Mouse (Mus musculus) telencephalon, adult 2 months (tissue): Measurements from ENCODE around the gene Fads6.

Experiments
- DNase-seq: peaks from one replicate; pipeline ENCODE4 v3.0.0-alpha.2; 2011; ENCODE audit warnings: low read depth, low spot score

The Fads6 gene

DNA sequence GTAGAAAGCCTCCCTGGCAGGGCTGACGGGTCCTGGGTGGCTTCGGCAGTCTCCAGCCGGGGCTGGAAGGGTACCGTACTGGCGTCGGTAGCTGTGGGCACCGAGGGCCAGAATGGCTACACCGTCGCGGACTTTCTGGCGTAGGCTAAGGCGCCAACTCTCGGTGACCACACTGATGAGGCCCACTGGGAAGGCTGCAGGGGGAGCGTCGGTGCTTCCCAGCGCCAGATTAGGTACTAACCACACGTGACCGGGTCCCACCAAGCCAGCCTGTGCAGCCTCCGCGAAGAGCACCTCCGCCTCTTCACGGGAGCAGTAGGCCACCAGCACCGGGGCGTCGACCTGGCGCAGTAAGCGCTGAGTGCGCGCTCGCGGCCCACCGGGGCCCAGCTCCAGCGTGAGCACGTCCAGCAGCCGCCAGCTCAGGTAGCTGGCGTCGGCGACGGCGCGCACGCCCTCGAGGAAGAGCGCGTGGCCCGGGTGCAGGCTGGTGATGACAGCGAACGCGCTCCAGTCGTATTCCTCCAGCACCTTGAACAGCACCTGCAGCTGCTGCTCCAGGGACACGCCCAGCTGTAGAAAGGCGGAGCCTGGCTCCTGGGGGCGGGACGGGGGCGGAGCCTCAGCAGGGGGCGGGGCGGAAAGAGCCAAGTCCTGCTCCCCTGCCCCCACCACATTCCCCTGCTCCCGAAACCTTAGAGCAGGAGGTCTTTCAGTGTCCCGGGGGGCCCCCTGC, 39.5 kb downstream of the Fads6 start:
- no peak for DNase-seq

DNA sequence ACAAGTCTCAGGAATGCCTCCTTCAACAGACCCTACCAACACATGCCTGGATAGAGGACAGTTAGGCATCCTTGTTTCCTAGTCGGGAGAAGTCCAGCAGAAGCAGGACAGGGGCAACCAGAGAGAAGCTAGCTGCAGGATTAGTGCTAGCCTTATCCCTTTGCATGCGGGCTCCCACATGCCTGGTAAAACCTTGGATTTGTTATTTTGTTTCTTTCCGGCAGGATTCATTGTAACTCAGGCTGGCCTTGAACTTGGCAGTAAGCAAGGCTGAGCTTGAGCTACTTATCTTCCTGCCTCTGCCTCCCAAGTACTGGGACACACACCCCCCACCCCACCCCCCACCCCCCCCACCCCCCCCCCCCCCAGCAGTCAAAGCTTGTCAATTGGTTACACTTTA, 46.2 kb downstream of the Fads6 start:
- DNase-seq = no peak

DNA sequence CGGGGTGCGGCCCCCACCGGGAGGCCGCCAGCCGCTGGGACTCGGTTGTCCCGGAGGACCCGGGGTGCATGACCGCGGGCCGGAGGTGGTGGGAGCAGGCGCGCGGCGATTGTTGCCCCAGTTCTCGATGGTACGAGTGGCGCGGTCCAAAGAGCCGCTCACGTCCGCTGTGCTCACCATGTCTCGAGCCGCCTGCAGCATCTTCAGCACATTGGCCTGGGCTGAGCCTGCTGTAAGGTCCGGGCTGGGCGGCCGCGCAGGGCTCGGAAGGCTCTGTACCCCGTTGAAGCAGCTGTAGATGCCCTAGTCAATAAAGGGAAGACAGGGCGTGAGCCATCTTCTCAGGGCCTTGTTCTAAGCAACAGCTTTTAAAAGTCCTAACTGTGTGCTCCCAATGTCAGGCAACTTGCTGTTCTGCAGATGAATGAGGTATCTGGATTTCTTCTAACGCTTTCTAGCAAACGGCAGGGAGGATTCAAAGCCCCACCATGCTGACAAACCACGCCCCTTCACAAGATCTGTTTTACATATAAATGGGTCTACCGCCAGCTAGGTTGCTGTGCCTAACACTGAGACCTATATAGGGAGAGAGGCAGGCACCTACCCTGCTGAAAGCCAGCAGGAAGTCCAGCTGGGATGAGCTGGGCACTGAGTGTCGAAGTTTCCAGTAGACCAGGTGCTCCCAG, 46.9 kb downstream of the Fads6 start:
- DNase-seq = no peak

DNA sequence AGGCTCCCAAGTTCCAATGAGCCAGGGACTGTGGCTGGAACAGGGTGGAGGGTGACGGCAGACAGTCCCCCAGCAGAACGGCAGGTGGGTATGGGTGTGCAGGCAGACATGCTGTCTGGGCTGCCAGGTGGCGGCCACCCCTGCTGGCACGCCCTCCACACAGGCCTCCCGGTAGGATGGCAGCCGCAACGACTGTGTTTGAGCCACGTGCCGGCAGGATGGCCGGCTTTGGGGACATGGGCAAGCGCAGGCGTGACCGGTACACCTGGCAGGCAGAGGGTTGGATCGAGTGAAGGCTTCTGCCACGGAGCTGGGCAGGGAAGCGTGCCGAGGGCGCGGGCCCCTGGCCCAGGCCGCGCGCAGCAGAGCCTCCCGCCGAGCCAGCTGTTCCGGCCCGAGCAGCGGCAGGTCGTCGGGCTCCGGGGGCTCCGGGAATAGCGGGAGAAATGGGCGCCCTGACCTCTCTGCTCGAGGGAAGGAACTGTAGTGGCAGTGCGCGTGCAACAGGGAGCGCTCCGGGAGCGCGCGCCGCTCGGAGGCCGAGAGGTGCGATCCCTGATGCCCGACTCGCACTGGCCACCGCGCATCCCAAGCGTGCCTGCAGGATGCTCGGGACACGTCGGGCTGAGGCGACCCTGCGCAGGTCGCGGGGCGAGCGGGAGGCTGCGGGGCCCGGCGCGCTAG, 47.6 kb downstream of the Fads6 start:
- no peak for DNase-seq

DNA sequence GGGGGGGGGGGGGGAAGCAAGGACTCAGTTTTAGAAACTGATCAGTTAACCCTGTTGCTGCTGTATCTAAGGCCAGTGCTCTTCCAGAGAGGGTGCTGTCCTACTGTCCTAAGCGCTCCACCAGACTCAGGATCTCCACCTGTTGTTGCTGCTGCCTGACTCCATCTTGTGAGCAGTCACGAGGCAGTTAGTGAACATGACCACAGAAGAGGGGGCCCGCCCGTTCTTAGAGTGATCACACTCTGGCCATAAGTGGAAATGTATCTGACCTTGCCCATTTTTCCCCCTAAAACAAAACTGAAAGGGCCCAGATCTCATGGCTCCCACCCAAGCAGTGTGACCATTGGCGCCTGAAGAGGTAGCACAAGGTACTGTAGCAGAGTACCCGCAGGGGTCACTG, 49.5 kb downstream of the Fads6 start:
- DNase-seq = no peak

DNA sequence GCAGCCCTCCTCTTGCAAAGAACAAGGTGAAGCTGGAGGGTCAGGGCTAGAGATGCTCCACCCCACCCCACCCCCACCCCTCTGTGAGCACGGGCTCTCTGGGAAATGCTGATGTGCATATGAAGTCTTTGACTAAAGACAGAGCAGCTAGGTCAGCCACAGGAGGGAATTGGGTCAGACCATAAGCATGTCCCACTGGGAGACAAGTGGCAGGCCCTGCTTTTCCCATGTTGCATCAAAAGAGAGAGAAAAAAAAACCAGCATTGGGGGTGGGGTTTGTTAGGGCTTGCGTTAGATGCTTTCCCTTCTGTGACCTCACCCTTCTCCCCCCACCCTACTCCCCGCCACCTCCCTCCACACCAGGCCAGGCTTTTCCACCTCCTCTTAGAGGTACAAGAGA, 50.2 kb downstream of the Fads6 start:
- DNase-seq = no peak

DNA sequence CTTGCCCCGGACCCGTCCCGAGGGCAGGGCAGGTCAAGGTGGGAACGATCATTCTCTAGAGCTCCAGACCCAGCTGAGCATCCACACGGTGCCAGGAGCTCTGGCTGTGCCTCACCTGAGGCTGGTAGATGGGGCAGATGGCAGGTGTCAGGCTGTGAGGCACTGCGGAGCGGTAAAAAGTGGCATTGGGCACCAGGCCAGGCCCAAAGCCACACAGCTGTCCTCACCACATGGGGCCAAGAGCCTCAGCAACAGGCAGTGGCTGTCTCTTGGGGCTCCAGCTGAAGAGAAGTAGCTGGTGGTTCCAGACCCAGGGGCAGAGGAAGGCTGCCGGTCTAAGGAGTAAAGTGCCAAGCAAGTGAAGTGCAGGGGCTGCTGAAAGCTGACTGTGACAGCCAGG, 51.1 kb downstream of the Fads6 start:
- no peak for DNase-seq

DNA sequence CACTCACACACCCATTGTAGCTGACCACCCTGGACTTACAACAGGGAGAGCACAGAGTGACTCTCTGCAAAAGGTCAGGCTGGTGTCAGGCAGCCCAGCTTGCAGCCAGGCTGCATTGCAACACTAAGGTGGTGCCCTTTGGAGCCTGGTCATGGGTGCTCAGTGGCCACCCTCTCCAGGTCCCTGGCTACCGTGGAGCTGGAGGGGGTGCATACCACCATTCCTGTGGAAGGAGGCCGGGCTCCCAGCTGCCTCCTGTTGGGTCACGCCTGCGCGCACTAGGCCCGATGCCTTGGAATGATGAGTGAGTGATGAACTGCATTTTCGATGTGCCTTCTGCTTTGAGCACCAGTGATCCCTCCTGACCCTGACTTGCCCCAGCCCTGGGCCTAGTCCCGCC, 52.6 kb downstream of the Fads6 start:
- DNase-seq = no peak

DNA sequence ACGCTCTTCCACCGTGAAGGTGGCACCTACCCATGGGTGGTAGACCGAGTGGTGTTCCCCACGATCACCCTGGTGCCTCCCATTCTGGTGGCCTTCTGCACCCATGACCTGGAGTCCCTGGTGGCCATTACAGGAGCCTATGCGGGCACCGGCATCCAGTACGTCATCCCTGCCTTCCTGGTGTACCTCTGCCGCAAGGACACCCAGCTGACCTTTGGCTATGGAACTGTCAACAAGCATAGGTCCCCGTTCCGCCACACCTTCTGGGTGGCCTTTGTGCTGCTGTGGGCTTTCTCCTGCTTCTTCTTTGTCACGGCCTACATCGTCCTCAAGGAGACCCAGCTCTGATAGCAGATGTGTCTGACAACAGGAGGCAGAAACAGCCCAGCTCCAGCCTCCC, 53.7 kb downstream of the Fads6 start:
- DNase-seq = no peak

DNA sequence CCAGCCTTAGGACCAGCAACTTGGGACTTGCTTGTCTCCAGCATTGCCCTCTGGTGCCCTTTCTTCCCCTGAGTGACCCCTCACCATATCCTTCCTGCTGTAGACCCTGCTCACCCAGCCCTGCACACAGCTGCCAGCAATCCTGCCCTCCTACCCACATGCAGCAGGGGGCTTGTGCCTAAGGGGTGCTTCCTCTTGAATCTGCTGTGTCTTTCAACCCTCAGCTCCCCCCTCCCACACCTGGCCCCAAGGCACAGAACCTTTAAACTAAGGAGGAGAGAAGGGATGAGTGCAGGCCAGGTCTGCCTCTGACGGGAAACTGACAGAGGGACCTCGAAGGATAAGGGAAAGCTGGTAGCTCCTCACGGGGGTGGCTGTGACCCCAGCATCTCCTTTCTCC, 54.7 kb downstream of the Fads6 start:
- DNase-seq = no peak

DNA sequence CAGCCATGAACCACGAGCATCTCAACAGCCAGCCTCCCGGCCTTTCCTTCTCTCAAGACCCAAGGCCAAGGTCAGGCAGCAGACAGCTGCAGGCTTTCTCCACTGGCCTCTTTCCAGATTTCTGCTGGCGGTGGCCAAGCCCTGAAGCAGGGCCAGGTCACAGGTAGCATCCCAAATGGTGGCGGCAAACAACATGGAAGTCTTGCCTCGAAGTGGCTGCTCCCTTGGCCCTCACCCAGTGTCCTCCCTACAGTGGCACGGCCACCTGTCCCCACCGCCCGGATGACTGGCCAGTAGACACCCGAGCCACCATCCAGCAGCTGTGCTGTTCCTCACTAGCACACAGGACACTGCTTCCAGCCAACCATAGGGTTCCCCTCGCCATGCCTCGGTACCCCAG, 56.1 kb downstream of the Fads6 start:
- DNase-seq = no peak

DNA sequence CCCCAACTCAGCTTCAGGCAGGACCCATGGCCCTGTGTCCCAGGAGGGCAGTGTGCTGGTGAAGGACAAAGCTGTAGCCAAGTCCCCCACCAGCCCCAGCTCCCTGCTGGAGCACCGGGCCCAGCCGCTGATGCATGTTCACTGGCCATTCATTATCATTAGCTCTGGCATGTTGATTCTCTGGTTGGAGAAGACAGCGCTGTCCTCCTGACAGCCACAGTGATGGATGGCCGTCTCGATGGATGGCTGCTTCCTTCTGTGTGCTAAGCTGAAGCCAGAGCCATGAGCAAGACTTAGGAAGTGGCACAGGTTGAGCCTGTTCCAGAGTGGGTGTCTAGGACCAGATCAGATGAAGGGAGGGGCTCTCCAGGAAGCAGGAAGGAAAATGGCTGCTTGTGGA, 60.9 kb downstream of the Fads6 start:
- DNase-seq = no peak

DNA sequence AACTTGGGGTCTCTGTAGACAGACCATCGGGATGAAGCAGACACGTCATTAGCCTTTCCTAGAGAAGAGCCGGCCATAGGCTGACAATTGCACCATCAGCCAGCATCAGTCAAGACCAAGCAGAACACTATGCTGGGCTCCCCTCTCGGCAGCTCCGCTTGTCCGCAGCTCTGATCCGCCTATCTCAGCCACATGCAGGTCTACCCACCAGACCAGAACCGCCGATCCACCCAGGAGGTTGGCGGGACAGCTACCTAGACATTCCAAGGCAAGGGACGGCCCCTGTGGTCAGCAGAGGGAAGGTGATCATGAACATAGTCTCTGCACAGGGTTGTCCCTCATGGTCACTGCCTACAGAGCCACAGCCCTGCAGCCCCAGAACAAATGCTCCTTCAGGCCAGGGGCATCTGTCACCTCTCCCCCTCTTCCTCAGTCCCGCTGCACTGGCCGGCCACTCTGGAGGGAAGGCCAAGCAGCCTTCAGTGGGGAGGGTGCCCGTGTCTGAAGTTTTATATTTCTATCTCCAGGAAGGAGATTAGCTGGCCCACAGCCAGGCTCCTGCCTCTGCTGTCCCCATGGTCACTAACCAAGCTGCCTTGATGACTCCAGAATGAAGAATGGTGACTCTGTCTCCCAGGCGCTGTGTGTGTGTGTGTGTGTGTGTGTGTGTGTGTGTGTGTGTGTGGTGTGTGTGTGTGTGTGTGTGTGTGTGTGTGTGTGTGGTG, 63.0 kb downstream of the Fads6 start:
- no peak for DNase-seq

DNA sequence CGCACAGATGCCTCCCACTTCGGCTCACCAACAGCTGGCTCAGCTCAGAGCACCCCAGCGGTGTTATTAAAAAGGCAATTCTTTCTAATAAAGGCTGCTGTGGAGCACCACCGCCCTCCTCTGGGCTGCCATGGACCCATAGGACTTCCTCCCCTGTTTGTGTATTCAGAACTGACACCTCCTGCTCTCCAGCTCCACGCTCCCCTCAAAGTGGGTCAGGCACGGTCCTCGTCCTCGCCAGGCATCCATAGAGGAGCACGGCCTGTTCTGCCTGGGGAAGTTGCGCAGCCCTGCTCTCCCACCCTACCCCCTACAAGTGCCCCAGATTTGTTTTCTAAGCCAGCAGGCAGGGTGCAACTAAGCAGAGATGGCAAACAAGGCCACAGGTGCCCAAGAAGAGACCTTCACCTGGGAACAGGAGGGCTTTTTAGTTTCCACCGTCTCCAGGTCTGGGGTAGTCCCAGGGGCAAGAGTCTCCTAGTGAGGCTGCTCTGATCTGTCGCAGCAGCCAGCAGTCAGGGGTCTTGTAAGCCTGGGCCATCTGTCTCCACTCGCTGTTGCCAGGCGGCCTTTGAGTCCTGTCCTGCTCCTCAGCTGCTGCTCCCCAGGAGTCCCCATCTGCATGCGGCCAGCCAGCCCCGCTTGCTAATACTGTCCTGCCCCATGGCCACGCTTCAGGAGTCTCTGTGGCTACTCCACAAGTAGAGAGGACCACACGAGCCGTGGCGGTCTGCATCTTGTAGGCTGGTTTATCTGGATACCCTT, 63.8 kb downstream of the Fads6 start:
- no peak for DNase-seq

DNA sequence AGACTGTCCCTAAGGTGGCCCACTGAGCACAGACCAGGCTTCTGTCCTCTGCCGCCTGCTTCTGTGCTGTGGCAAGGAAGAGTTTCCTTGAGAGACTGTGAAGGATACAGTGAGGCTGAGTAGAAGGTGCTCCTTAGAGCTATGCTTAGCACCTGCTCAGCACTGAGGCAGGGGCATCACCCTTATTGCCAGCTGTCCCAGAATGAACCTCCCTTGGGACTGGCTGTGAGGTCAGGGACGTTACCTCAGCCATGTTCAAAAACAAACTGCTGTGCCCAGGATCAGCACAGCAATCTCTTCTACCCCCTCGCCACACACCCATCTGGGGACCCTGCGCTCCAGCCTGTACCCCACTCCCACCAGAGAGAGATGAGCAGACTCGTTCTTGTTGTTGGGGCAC, 64.6 kb downstream of the Fads6 start:
- DNase-seq = no peak

DNA sequence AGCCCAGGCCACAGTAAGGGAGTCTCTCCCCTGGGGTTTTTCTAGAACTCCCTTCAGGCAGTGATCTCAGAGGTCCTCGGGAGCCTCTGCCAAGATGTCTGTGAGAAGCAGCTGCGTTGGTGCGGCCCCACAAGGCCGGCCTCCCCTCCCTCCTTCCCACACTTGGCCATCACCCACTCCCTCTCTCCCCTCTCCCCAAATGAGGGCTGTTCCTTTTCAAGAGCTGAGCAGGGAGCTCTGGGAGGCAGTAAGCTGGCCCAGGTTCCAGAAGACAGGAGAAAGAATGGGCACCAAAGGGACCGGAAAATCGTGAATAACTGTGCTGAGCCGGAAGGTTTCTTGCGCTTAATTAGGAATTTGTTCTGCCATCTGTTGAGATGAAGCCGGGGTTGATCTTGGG, 65.5 kb downstream of the Fads6 start:
- DNase-seq = no peak

DNA sequence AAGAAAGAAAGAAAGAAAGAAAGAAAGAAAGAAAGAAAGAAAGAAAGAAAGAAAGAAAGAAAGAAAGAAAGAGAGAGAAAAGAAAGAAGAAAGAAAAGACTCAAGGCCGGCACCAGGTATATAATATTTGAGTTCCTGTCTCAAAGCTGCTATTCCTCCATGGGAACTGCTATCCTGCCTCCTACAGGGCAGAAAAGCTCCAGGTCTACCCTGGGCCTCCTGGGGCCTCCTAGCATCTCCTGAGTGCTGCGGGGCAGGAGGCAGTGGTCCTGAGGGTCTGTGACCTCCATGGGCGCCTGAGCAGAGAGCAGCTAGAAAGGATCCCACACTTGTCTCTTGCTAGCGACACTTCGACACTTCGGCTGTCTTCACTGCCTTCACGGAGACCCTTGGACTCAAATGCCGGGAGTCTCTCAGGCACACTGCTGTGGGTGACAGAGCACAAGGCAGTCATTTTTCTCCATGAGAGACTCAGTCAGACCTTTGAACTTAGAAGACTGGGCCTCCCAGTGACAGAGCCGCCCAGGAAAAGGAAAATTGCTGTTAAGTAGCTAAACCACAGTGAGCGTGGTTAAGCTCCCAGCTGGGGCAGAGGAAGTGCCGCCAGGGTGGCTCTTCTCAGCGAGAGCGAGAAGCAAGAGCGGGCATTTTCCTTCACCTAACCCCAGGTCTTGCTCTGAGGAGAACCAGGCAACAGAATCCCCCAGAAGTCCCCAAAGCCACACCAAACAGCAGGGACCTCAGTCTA, 66.1 kb downstream of the Fads6 start:
- DNase-seq = no peak
